Mouse (Mus musculus) embryo, embryonic 9.5 days (tissue): ENCODE results near the gene Tmem218.

Experiments
- DNase-seq: peaks from one replicate; pipeline ENCODE4 v3.0.0-alpha.2; 2017; ENCODE audit errors: extremely low spot score

Tmem218 gene

GRCm38 (mm10) chr9:37207929-37208411, at the start of gene Tmem218:
TSS of gene Tmem218 (plus strand) at chr9:37208223.
- peak; percentile 96 for DNase-seq

- no peak for DNase-seq
These were observed 47.3 kb upstream of the Tmem218 start for GRCm38 (mm10) chr9:37160686-37161085.

- no peak for DNase-seq
These were observed 41.1 kb upstream of the Tmem218 start for GRCm38 (mm10) chr9:37166899-37167298.

- DNase-seq = no peak
These were observed 34.6 kb upstream of the Tmem218 start for GRCm38 (mm10) chr9:37173376-37173775.

- DNase-seq = no peak
These were observed 32.0 kb upstream of the Tmem218 start for GRCm38 (mm10) chr9:37176002-37176401.

- DNase-seq = peak; percentile 79
These were observed 30.9 kb upstream of the Tmem218 start for GRCm38 (mm10) chr9:37177107-37177506.

- no peak for DNase-seq
These were observed 30.5 kb upstream of the Tmem218 start for GRCm38 (mm10) chr9:37177551-37177950.

- peak; percentile 39 for DNase-seq
These were observed 29.1 kb upstream of the Tmem218 start for GRCm38 (mm10) chr9:37178911-37179310.

- DNase-seq = no peak
These were observed 28.4 kb upstream of the Tmem218 start for GRCm38 (mm10) chr9:37179596-37179995.

GRCm38 (mm10) chr9:37181596-37181995, 26.4 kb upstream of the Tmem218 start:
- no peak for DNase-seq

- no peak for DNase-seq
These were observed 24.8 kb upstream of the Tmem218 start for GRCm38 (mm10) chr9:37183176-37183575.

GRCm38 (mm10) chr9:37187407-37187806, 20.6 kb upstream of the Tmem218 start:
- DNase-seq = no peak

- no peak for DNase-seq
These were observed 20.0 kb upstream of the Tmem218 start for GRCm38 (mm10) chr9:37188024-37188423.

GRCm38 (mm10) chr9:37197067-37197466, 11.0 kb upstream of the Tmem218 start:
- DNase-seq = no peak

- DNase-seq = no peak
These were observed 7.6 kb upstream of the Tmem218 start for GRCm38 (mm10) chr9:37200414-37200813.

- DNase-seq = no peak
These were observed 4.1 kb upstream of the Tmem218 start for GRCm38 (mm10) chr9:37203884-37204283.

- no peak for DNase-seq
These were observed 5.2 kb downstream of the Tmem218 start for GRCm38 (mm10) chr9:37213060-37213738.

GRCm38 (mm10) chr9:37214327-37215060, 6.5 kb downstream of the Tmem218 start:
- DNase-seq = no peak

- no peak for DNase-seq
These were observed 12.7 kb downstream of the Tmem218 start for GRCm38 (mm10) chr9:37220755-37221154.

- no peak for DNase-seq
These were observed 17.6 kb downstream of the Tmem218 start for GRCm38 (mm10) chr9:37225581-37225980.

- peak; percentile 72 for DNase-seq
These were observed 21.9 kb downstream of the Tmem218 start for GRCm38 (mm10) chr9:37229880-37230325.

GRCm38 (mm10) chr9:37230486-37231195, 22.6 kb downstream of the Tmem218 start:
- no peak for DNase-seq
